Mouse (Mus musculus) adrenal gland, adult 8-10 months (tissue): ENCODE results near the gene Piga. TPM values are rescaled to one million over a fixed set of nuclear protein-coding genes. Genes with fewer than 3 reads are reported as not detected.

Experiments used
- DNase-seq: peaks from one replicate; pipeline ENCODE4 v3.0.0; 2022
- total RNA-seq, 4 experiments: library from RNA; stranded (reverse); gene quantifications; 2 replicates each; pipeline ENCODE4 v1.2.4; 2022

The Piga gene
- 10 to 100 TPM in 2 of 4 experiments, 1 to 10 TPM in 2; 7.0 to 13.9 (median 9.7) TPM for total RNA-seq

GRCm38 (mm10) chrX:164419471-164419939 is at the start of gene Piga:
Piga (plus strand) TSS chrX:164419787.
- peak; percentile 93 for DNase-seq

GRCm38 (mm10) chrX:164370576-164370975 is 49.0 kb upstream of the Piga start:
- no peak for DNase-seq

GRCm38 (mm10) chrX:164373081-164373480 is 46.5 kb upstream of the Piga start, which contains the start of gene Vegfd:
Vegfd (plus strand) TSS chrX:164373378.
- DNase-seq = peak; percentile 54

GRCm38 (mm10) chrX:164374586-164374985 is 45.0 kb upstream of the Piga start:
- DNase-seq = no peak

GRCm38 (mm10) chrX:164379721-164380120 is 39.9 kb upstream of the Piga start:
- no peak for DNase-seq

GRCm38 (mm10) chrX:164381618-164382408 is 37.8 kb upstream of the Piga start:
- DNase-seq = peak; percentile 79

GRCm38 (mm10) chrX:164394091-164394490 is 25.5 kb upstream of the Piga start:
- no peak for DNase-seq

GRCm38 (mm10) chrX:164398456-164398855 is 21.1 kb upstream of the Piga start:
- no peak for DNase-seq

- DNase-seq = no peak
Observed at GRCm38 (mm10) chrX:164405080-164405649, 14.4 kb upstream of the Piga start.

- DNase-seq = no peak
Observed at GRCm38 (mm10) chrX:164406133-164407022, 13.2 kb upstream of the Piga start.

- DNase-seq = no peak
Observed at GRCm38 (mm10) chrX:164408301-164408927, 11.2 kb upstream of the Piga start.

GRCm38 (mm10) chrX:164410562-164410961 is 9.0 kb upstream of the Piga start:
- no peak for DNase-seq

GRCm38 (mm10) chrX:164416803-164417202 is 2.8 kb upstream of the Piga start:
- DNase-seq = no peak

GRCm38 (mm10) chrX:164418008-164418407 is 1.6 kb upstream of the Piga start:
- no peak for DNase-seq

- DNase-seq = no peak
Observed at GRCm38 (mm10) chrX:164419955-164420354, 368 bp downstream of the Piga start.

GRCm38 (mm10) chrX:164420518-164420917 is 931 bp downstream of the Piga start:
- DNase-seq = no peak

- DNase-seq = no peak
Observed at GRCm38 (mm10) chrX:164424821-164425220, 5.2 kb downstream of the Piga start.

GRCm38 (mm10) chrX:164427295-164427694 is 7.7 kb downstream of the Piga start:
- DNase-seq = no peak

- DNase-seq = no peak
Observed at GRCm38 (mm10) chrX:164428224-164428623, 8.6 kb downstream of the Piga start.

GRCm38 (mm10) chrX:164430621-164431020 is 11.0 kb downstream of the Piga start:
- no peak for DNase-seq

GRCm38 (mm10) chrX:164431133-164431532 is 11.5 kb downstream of the Piga start:
- no peak for DNase-seq

GRCm38 (mm10) chrX:164431541-164431940 is 12.0 kb downstream of the Piga start:
- no peak for DNase-seq
